Mouse (Mus musculus) stomach, embryonic 15.5 days (tissue): ENCODE measurements around the gene Slc39a2. TPM values are rescaled to one million over a fixed set of nuclear protein-coding genes. Genes with fewer than 3 reads are reported as not detected.
"Not testable (repeated sequence)": the region's sequence is repeated elsewhere in the genome, so short reads cannot be mapped to it uniquely, and the experiment has no call there.

Experiments used
- ATAC-seq: fragments of 200-750 bp; cut with Nextera tagmentation; 2 replicates; pipeline ENCODE4 v1.8.0; 2017; ENCODE audit warnings: low read depth, moderate number of reproducible peaks, moderate TSS enrichment; ENCODE audit not compliant: insufficient read depth, low FRiP score
- H3K27ac ChIP-seq: fragments of 300-500 bp; sonication (generic); 2 replicates; pipeline ENCODE4 v1.5.1; 2015; ENCODE audit warnings: mild to moderate bottlenecking, inconsistent platforms
- H3K27me3 ChIP-seq: fragments of 300-500 bp; sonication (generic); replicated peaks from 2 replicates; pipeline ENCODE4 v1.6.1; 2015; ENCODE audit warnings: inconsistent platforms
- H3K36me3 ChIP-seq: fragments of 300-500 bp; sonication (generic); 2 replicates; pipeline ENCODE4 v1.6.1; 2015; ENCODE audit warnings: inconsistent platforms
- H3K4me1 ChIP-seq: fragments of 300-500 bp; sonication (generic); 2 replicates; pipeline ENCODE4 v1.6.1; 2015; ENCODE audit warnings: inconsistent platforms
- H3K4me2 ChIP-seq: fragments of 300-500 bp; sonication (generic); 2 replicates; pipeline ENCODE4 v1.6.1; 2015; ENCODE audit warnings: mild to moderate bottlenecking, inconsistent platforms
- H3K4me3 ChIP-seq: fragments of 300-500 bp; sonication (generic); replicated peaks from 2 replicates; pipeline ENCODE4 v1.5.1; 2015; ENCODE audit warnings: inconsistent platforms
- H3K9ac ChIP-seq: fragments of 300-500 bp; sonication (generic); 2 replicates; pipeline ENCODE4 v1.6.1; 2015; ENCODE audit warnings: inconsistent platforms
- H3K9me3 ChIP-seq: fragments of 300-500 bp; sonication (generic); 2 replicates; pipeline ENCODE4 v1.6.1; 2016; ENCODE audit warnings: inconsistent platforms
- WGBS: fragments of 180-500 bp; shearing (Covaris S2); methylation state at CpG from one replicate; pipeline ENCODE4 v1.1.7; 2015; 5-methylcytosine and 5-hydroxymethylcytosine counted together
- polyA plus RNA-seq: library from polyadenylated mRNA; unstranded; fragments of >200 nt; fragmentation: Nextera tagmentation; extraction: Ambion mirVana; gene quantifications from 2 replicates; pipeline ENCODE4 v1.2.1, GENCODE M21; 2015

Slc39a2 gene
- polyA plus RNA-seq, 1 experiment from 2014 or later = 0.73 TPM

- Histone ChIP-seq H3K27me3 (no peaks in the 10 kb centered on the region), H3K27ac (peak overlapping the region; percentile 80), H3K9ac (no peak overlapping the region), H3K4me3 (no peak overlapping the region), H3K4me2 (no peak overlapping the region), H3K9me3 (no peaks in the 10 kb centered on the region), H3K36me3 (no peaks in the 10 kb centered on the region), H3K4me1 (peaks cover 16% of the 10 kb centered on the region)
- WGBS = 44% methylated on average over 16 of the region's 16 CpGs
- ATAC-seq = peak; percentile 60
These were observed 29.3 kb downstream of the Slc39a2 start for GRCm38 (mm10) chr14:51921759-51922570.

DNA sequence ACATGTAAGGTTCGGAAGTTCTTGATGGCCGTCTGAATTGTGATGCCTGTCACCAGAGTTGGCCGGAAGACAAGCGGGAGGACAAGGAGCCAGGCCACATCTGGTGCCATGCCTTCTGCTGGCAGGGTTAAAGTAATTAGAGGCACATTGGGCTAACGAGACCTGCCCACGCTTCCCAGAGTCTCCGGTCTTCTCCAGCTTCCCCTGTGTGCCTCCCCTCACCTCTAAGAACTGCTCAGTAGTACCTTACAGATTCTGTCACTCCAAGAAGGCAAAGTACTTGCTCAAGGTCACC, 29.8 kb downstream of the Slc39a2 start, which contains the start of gene Rnase13:
Rnase13 (minus strand) TSS at position 203 of the 295 bp plus-strand sequence.
- Histone ChIP-seq H3K27me3 (no peaks in the 10 kb centered on the region), H3K27ac (peak within 1 kb of the TSS; percentile 80)
- no peak for ATAC-seq

GRCm38 (mm10) chr14:51922910-51923309, 30.2 kb downstream of the Slc39a2 start:
- no peak for ATAC-seq
- Histone ChIP-seq H3K9me3 (no peaks in the 10 kb centered on the region), H3K4me1 (peaks cover 16% of the 10 kb centered on the region), H3K4me2 (no peak overlapping the region), H3K27me3 (no peaks in the 10 kb centered on the region), H3K27ac (no peak overlapping the region), H3K4me3 (no peak overlapping the region), H3K36me3 (no peaks in the 10 kb centered on the region), H3K9ac (no peak overlapping the region)
- 92% methylated on average over 2 of the region's 2 CpGs for WGBS

More for the DNA sequence above, 29.8 kb downstream of the Slc39a2 start, which contains the start of gene Rnase13:
- Histone ChIP-seq H3K4me3 (no peak within 1 kb of the TSS), H3K9ac (no peak within 1 kb of the TSS), H3K36me3 (no peaks in the 10 kb centered on the region), H3K4me1 (peaks cover 16% of the 10 kb centered on the region), H3K4me2 (no peak within 1 kb of the TSS), H3K9me3 (no peaks in the 10 kb centered on the region)
- 83% methylated on average over 7 of the region's 7 CpGs for WGBS

GRCm38 (mm10) chr14:51923492-51923891, 30.8 kb downstream of the Slc39a2 start:
- no peak overlapping the region for H3K27ac ChIP-seq
- no peaks in the 10 kb centered on the region for H3K27me3 ChIP-seq
- WGBS = 69% methylated on average over 4 of the region's 4 CpGs
- H3K4me3 ChIP-seq = no peak overlapping the region
- ATAC-seq = no peak
- no peak overlapping the region for H3K9ac ChIP-seq
- H3K9me3 ChIP-seq = no peaks in the 10 kb centered on the region
- no peak overlapping the region for H3K4me2 ChIP-seq
- H3K4me1 ChIP-seq = peaks cover 16% of the 10 kb centered on the region
- no peaks in the 10 kb centered on the region for H3K36me3 ChIP-seq

DNA sequence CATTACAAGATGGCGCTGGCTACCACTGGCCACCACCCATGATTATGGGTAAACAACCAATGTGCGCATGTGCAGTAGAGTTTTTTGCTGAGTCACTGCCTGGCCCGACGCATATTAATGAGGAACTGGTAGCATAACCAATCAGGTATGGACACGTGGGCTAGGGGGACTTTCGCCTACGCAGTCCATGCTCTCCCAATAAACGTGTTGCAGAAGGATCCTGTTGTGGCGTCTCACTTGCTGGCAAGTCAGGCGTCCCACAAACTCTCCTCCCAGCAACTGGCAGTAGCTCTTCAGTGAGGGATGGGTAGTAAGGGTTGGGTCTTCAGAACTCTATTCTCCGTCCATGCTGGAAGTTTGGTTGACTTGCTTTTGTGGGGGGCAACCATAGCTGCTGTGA, 34.2 kb downstream of the Slc39a2 start:
- H3K4me2 ChIP-seq, H3K36me3 ChIP-seq, H3K27ac ChIP-seq, H3K4me3 ChIP-seq, H3K27me3 ChIP-seq, H3K9ac ChIP-seq, H3K9me3 ChIP-seq, ATAC-seq: not testable (repeated sequence)
- peaks cover 21% of the 10 kb centered on the region for H3K4me1 ChIP-seq
- WGBS = 93% methylated on average over 11 of the region's 11 CpGs

GRCm38 (mm10) chr14:51929309-51929943, 36.7 kb downstream of the Slc39a2 start:
- peak overlapping the region; percentile 22; the same call in 1 of the 2 replicates for H3K4me2 ChIP-seq
- no peaks in the 10 kb centered on the region for H3K36me3 ChIP-seq
- peak overlapping the region; percentile 80 for H3K27ac ChIP-seq
- 61% methylated on average over 8 of the region's 8 CpGs for WGBS
- no peak overlapping the region for H3K4me3 ChIP-seq
- ATAC-seq = peak; percentile 54; the same call in 1 of the 2 replicates
- H3K9ac ChIP-seq = no peak overlapping the region
- H3K4me1 ChIP-seq = peaks cover 11% of the 10 kb centered on the region
- H3K27me3 ChIP-seq = no peaks in the 10 kb centered on the region
- H3K9me3 ChIP-seq = no peaks in the 10 kb centered on the region

GRCm38 (mm10) chr14:51929968-51930367, 37.3 kb downstream of the Slc39a2 start:
- H3K27me3 ChIP-seq = no peaks in the 10 kb centered on the region
- peak overlapping the region; percentile 22; the same call in 1 of the 2 replicates for H3K4me2 ChIP-seq
- 44% methylated on average over 9 of the region's 9 CpGs for WGBS
- H3K9me3 ChIP-seq = no peaks in the 10 kb centered on the region
- ATAC-seq = no peak
- H3K36me3 ChIP-seq = no peaks in the 10 kb centered on the region
- H3K27ac ChIP-seq = peak overlapping the region; percentile 80
- H3K4me1 ChIP-seq = peaks cover 11% of the 10 kb centered on the region
- no peak overlapping the region for H3K9ac ChIP-seq
- no peak overlapping the region for H3K4me3 ChIP-seq

GRCm38 (mm10) chr14:51930824-51931223, 38.1 kb downstream of the Slc39a2 start:
- H3K4me3 ChIP-seq = no peak overlapping the region
- H3K27me3 ChIP-seq = no peaks in the 10 kb centered on the region
- no peaks in the 10 kb centered on the region for H3K9me3 ChIP-seq
- 22% methylated on average over 5 of the region's 5 CpGs for WGBS
- no peaks in the 10 kb centered on the region for H3K36me3 ChIP-seq
- H3K9ac ChIP-seq = no peak overlapping the region
- ATAC-seq = peak; percentile 77
- no peak overlapping the region for H3K27ac ChIP-seq
- no peak overlapping the region for H3K4me2 ChIP-seq
- H3K4me1 ChIP-seq = peaks cover 11% of the 10 kb centered on the region

GRCm38 (mm10) chr14:51932092-51933020, 39.7 kb downstream of the Slc39a2 start:
- Histone ChIP-seq H3K4me2 (peak overlapping the region; percentile 6; the same call in 1 of the 2 replicates), H3K27ac (peak overlapping the region; percentile 72), H3K9me3 (no peaks in the 10 kb centered on the region), H3K4me1 (peaks cover 11% of the 10 kb centered on the region), H3K36me3 (no peaks in the 10 kb centered on the region), H3K27me3 (no peaks in the 10 kb centered on the region), H3K9ac (no peak overlapping the region), H3K4me3 (no peak overlapping the region)
- WGBS = 25% methylated on average over 10 of the region's 10 CpGs
- ATAC-seq = peak; percentile 72; the same call in 1 of the 2 replicates

DNA sequence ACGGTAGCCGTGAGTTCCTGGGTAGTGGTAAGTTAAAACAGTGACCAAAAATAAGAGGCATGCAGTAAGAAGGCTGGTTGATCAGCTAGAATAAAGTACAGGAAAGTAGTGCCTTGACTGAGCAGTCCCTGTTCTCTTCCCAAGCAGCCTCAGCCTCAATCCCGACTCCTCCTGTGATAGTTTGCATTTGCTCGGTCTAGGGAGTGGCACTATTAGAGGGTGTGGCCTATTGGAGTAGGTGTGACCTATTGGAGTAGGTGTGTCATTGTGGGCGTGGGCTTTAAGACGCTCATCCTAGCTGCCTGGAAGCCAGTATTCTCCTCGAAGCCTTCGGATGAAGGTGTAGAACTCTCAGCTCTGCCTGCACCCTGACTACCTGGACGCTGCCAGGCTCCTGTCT, 46.3 kb downstream of the Slc39a2 start:
- H3K4me1 ChIP-seq = 0 out of 2 replicates have a peak, but pooled peaks cover 5% of the 10 kb centered on the region
- H3K9ac ChIP-seq = no peak overlapping the region
- 82% methylated on average over 9 of the region's 9 CpGs for WGBS
- H3K4me3 ChIP-seq = no peak overlapping the region
- no peaks in the 10 kb centered on the region for H3K9me3 ChIP-seq
- H3K27ac ChIP-seq = no peak overlapping the region
- no peak for ATAC-seq
- no peak overlapping the region for H3K4me2 ChIP-seq
- H3K27me3 ChIP-seq = no peaks in the 10 kb centered on the region
- no peaks in the 10 kb centered on the region for H3K36me3 ChIP-seq

- no peak overlapping the region for H3K4me2 ChIP-seq
These were observed 48.4 kb downstream of the Slc39a2 start for GRCm38 (mm10) chr14:51940944-51941560.

More at GRCm38 (mm10) chr14:51940944-51941560, 48.4 kb downstream of the Slc39a2 start:
- 31% methylated on average over 8 of the region's 8 CpGs for WGBS
- H3K9me3 ChIP-seq = no peaks in the 10 kb centered on the region
- no peaks in the 10 kb centered on the region for H3K27me3 ChIP-seq
- H3K4me3 ChIP-seq = no peak overlapping the region
- no peak for ATAC-seq
- H3K36me3 ChIP-seq = no peaks in the 10 kb centered on the region
- 0 out of 2 replicates have a peak, but pooled peaks cover 5% of the 10 kb centered on the region for H3K4me1 ChIP-seq
- H3K9ac ChIP-seq = no peak overlapping the region
- no peak overlapping the region for H3K27ac ChIP-seq
